Mouse (Mus musculus): ENCODE measurements around the gene Ovol1.

DNA sequence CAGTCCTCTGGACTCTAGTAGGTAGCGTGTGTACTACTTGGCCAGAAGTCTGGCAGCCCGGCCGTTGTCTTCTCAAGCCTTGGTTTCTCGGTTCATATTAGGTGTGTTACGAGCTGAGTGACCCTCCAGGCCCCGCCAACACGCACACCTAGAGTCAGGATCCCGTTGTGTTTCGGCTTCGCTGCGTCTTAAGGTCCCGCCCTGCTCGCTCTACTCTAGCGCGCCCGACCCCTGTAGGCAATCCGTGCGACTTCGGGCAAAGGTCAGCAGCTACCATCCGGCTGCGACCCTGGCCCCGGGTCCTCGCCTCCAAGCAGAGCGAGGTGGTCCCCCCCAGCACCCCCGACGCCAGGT is 6.7 kb upstream of the Ovol1 start:
- no peak for TF ChIP-seq CTCF (IDR thresholded peaks at IDR 0.05; ENCODE audit: control insufficient read depth, insufficient read depth, insufficient read length)
- no peak for TF ChIP-seq CEBPB (IDR thresholded peaks at IDR 0.05; ENCODE audit: low read depth)
- TF ChIP-seq USF1 (IDR thresholded peaks at IDR 0.05; ENCODE audit: low read depth): no peak
- no peak for TF ChIP-seq MAX (IDR thresholded peaks at IDR 0.05)
- TF ChIP-seq FOSL1 (IDR thresholded peaks at IDR 0.05; ENCODE audit: insufficient read depth, low read length, poor library complexity, severe bottlenecking): no peak
- no peak for TF ChIP-seq MYOD1 (IDR thresholded peaks at IDR 0.05; ENCODE audit: control insufficient read depth, insufficient read length, low read depth)

Measured in C2C12 (cell line).